Mouse (Mus musculus) neural tube, embryonic 13.5 days (tissue): ENCODE data around the gene Gm28635. TPM values are rescaled to one million over a fixed set of nuclear protein-coding genes. Genes with fewer than 3 reads are reported as not detected.

Experiments used
- ATAC-seq: fragments of 200-750 bp; cut with Nextera tagmentation; 2 replicates; pipeline ENCODE4 v1.8.0; 2017; ENCODE audit warnings: low read depth, mild to moderate bottlenecking, moderate TSS enrichment, moderate library complexity
- H3K27ac ChIP-seq: fragments of 300-500 bp; sonication (generic); replicated peaks from 2 replicates; pipeline ENCODE4 v1.5.1; 2015; ENCODE audit warnings: moderate library complexity, mild to moderate bottlenecking, inconsistent platforms
- H3K27me3 ChIP-seq: fragments of 300-500 bp; sonication (generic); 2 replicates; pipeline ENCODE4 v1.6.1; 2015; ENCODE audit warnings: mild to moderate bottlenecking, inconsistent platforms
- H3K36me3 ChIP-seq: fragments of 300-500 bp; sonication (generic); 2 replicates; pipeline ENCODE4 v1.6.1; 2015; ENCODE audit warnings: mild to moderate bottlenecking, inconsistent platforms
- H3K4me1 ChIP-seq: fragments of 300-500 bp; sonication (generic); replicated peaks from 2 replicates; pipeline ENCODE4 v1.6.1; 2015; ENCODE audit warnings: inconsistent platforms
- H3K4me2 ChIP-seq: fragments of 300-500 bp; sonication (generic); 2 replicates; pipeline ENCODE4 v1.6.1; 2015; ENCODE audit warnings: inconsistent platforms, mild to moderate bottlenecking, moderate library complexity
- H3K4me3 ChIP-seq: fragments of 300-500 bp; sonication (generic); 2 replicates; pipeline ENCODE4 v1.5.1; 2015; ENCODE audit warnings: mild to moderate bottlenecking, inconsistent platforms
- H3K9ac ChIP-seq: fragments of 300-500 bp; sonication (generic); 2 replicates; pipeline ENCODE4 v1.6.1; 2015; ENCODE audit warnings: moderate library complexity, mild to moderate bottlenecking, inconsistent platforms
- H3K9me3 ChIP-seq: fragments of 300-500 bp; sonication (generic); 2 replicates; pipeline ENCODE4 v1.6.1; 2016; ENCODE audit warnings: inconsistent platforms
- WGBS: fragments of 180-500 bp; shearing (Covaris S2); methylation state at CpG from one replicate; pipeline ENCODE4 v1.1.7; 2015; 5-methylcytosine and 5-hydroxymethylcytosine counted together
- polyA plus RNA-seq: library from polyadenylated mRNA; unstranded; fragments of >200 nt; fragmentation: Nextera tagmentation; extraction: Ambion mirVana; gene quantifications from 2 replicates; pipeline ENCODE4 v1.2.1, GENCODE M21; 2015

Gm28635 gene
- polyA plus RNA-seq, 1 experiment from 2014 or later = not detected

- ATAC-seq = no peak
- Histone ChIP-seq H3K4me3 (no peak overlapping the region), H3K9me3 (no peaks in the 10 kb centered on the region), H3K27me3 (no peaks in the 10 kb centered on the region), H3K27ac (peak overlapping the region; percentile 89), H3K9ac (no peak overlapping the region; the same call in 1 of the 2 replicates), H3K4me1 (peaks cover 62% of the 10 kb centered on the region), H3K4me2 (no peak overlapping the region), H3K36me3 (no peaks in the 10 kb centered on the region)
- 80% methylated on average over 4 of the region's 4 CpGs for WGBS
These were observed 43.8 kb downstream of the Gm28635 start for GRCm38 (mm10) chr2:84634006-84634405.

GRCm38 (mm10) chr2:84632999-84633398, 44.8 kb downstream of the Gm28635 start:
- 14% methylated on average over 3 of the region's 3 CpGs for WGBS
- Histone ChIP-seq H3K27me3 (no peaks in the 10 kb centered on the region), H3K4me3 (no peak overlapping the region), H3K27ac (peak overlapping the region; percentile 52), H3K36me3 (no peaks in the 10 kb centered on the region), H3K4me1 (peaks cover 52% of the 10 kb centered on the region), H3K9me3 (no peaks in the 10 kb centered on the region), H3K4me2 (no peak overlapping the region), H3K9ac (no peak overlapping the region)
- ATAC-seq = no peak

GRCm38 (mm10) chr2:84632001-84632400, 45.8 kb downstream of the Gm28635 start:
- Histone ChIP-seq H3K27ac (no peak overlapping the region), H3K4me1 (peaks cover 42% of the 10 kb centered on the region), H3K9ac (no peak overlapping the region), H3K9me3 (no peaks in the 10 kb centered on the region), H3K4me2 (no peak overlapping the region), H3K36me3 (no peaks in the 10 kb centered on the region), H3K4me3 (no peak overlapping the region), H3K27me3 (no peaks in the 10 kb centered on the region)
- 89% methylated on average over 1 of the region's 1 CpGs for WGBS
- no peak for ATAC-seq

GRCm38 (mm10) chr2:84627036-84627435, 50.8 kb downstream of the Gm28635 start:
- H3K4me3 ChIP-seq = no peak overlapping the region
- WGBS = 35% methylated on average over 3 of the region's 3 CpGs

GRCm38 (mm10) chr2:84626366-84626975, 51.4 kb downstream of the Gm28635 start:
- Histone ChIP-seq H3K27ac (no peak overlapping the region), H3K27me3 (no peaks in the 10 kb centered on the region), H3K4me2 (no peak overlapping the region), H3K36me3 (peaks cover 19% of the 10 kb centered on the region), H3K9ac (no peak overlapping the region), H3K4me1 (0 out of 2 replicates have a peak, but pooled peaks cover 9% of the 10 kb centered on the region), H3K4me3 (no peak overlapping the region), H3K9me3 (no peaks in the 10 kb centered on the region)
- 65% methylated on average over 7 of the region's 7 CpGs for WGBS
- ATAC-seq = 0 out of 2 replicates have a peak, but pooled peaks have one; percentile 32

More at GRCm38 (mm10) chr2:84627036-84627435, 50.8 kb downstream of the Gm28635 start:
- H3K36me3 ChIP-seq = peaks cover 16% of the 10 kb centered on the region
- no peak for ATAC-seq
- no peak overlapping the region for H3K27ac ChIP-seq
- H3K27me3 ChIP-seq = no peaks in the 10 kb centered on the region
- H3K4me1 ChIP-seq = 0 out of 2 replicates have a peak, but pooled peaks cover 9% of the 10 kb centered on the region
- no peaks in the 10 kb centered on the region for H3K9me3 ChIP-seq
- H3K4me2 ChIP-seq = no peak overlapping the region
- H3K9ac ChIP-seq = no peak overlapping the region

GRCm38 (mm10) chr2:84624201-84624600, 53.6 kb downstream of the Gm28635 start:
- ATAC-seq = no peak
- no peak overlapping the region for H3K27ac ChIP-seq
- H3K36me3 ChIP-seq = peaks cover 42% of the 10 kb centered on the region
- no peak overlapping the region for H3K4me2 ChIP-seq
- 95% methylated on average over 17 of the region's 17 CpGs for WGBS
- H3K27me3 ChIP-seq = no peaks in the 10 kb centered on the region
- H3K4me1 ChIP-seq = 0 out of 2 replicates have a peak, but pooled peaks cover 9% of the 10 kb centered on the region
- H3K9ac ChIP-seq = no peak overlapping the region
- no peak overlapping the region for H3K4me3 ChIP-seq
- no peaks in the 10 kb centered on the region for H3K9me3 ChIP-seq

- H3K27me3 ChIP-seq = no peaks in the 10 kb centered on the region
- H3K4me1 ChIP-seq = 0 out of 2 replicates have a peak, but pooled peaks cover 9% of the 10 kb centered on the region
- H3K9me3 ChIP-seq = no peaks in the 10 kb centered on the region
- WGBS = 94% methylated on average over 3 of the region's 3 CpGs
- no peak overlapping the region for H3K4me2 ChIP-seq
- peaks cover 48% of the 10 kb centered on the region for H3K36me3 ChIP-seq
- no peak overlapping the region for H3K4me3 ChIP-seq
- no peak for ATAC-seq
- H3K9ac ChIP-seq = no peak overlapping the region
- no peak overlapping the region for H3K27ac ChIP-seq
These were observed 54.3 kb downstream of the Gm28635 start for GRCm38 (mm10) chr2:84623428-84624119.

- ATAC-seq = no peak
- H3K4me2 ChIP-seq = no peak overlapping the region
- H3K27ac ChIP-seq = no peak overlapping the region
- no peaks in the 10 kb centered on the region for H3K27me3 ChIP-seq
- H3K36me3 ChIP-seq = peaks cover 48% of the 10 kb centered on the region
- 0 out of 2 replicates have a peak, but pooled peaks cover 9% of the 10 kb centered on the region for H3K4me1 ChIP-seq
- no peak overlapping the region for H3K9ac ChIP-seq
- H3K4me3 ChIP-seq = no peak overlapping the region
- WGBS = 86% methylated on average over 2 of the region's 2 CpGs
- H3K9me3 ChIP-seq = no peaks in the 10 kb centered on the region
These were observed 55.2 kb downstream of the Gm28635 start for GRCm38 (mm10) chr2:84622668-84623067.

- no peaks in the 10 kb centered on the region for H3K9me3 ChIP-seq
- WGBS = 95% methylated on average over 21 of the region's 21 CpGs
- no peak overlapping the region for H3K4me3 ChIP-seq
- H3K27ac ChIP-seq = no peak overlapping the region
- peaks cover 76% of the 10 kb centered on the region for H3K36me3 ChIP-seq
- no peaks in the 10 kb centered on the region for H3K27me3 ChIP-seq
- H3K4me2 ChIP-seq = no peak overlapping the region
- no peak overlapping the region for H3K9ac ChIP-seq
- H3K4me1 ChIP-seq = 0 out of 2 replicates have a peak, but pooled peaks cover 7% of the 10 kb centered on the region
- ATAC-seq = no peak
These were observed 58.0 kb downstream of the Gm28635 start for GRCm38 (mm10) chr2:84619646-84620340.

- Histone ChIP-seq H3K27ac (no peak overlapping the region), H3K36me3 (peaks cover 77% of the 10 kb centered on the region), H3K4me1 (0 out of 2 replicates have a peak, but pooled peaks cover 7% of the 10 kb centered on the region), H3K4me2 (no peak overlapping the region), H3K4me3 (no peak overlapping the region), H3K9ac (no peak overlapping the region), H3K9me3 (no peaks in the 10 kb centered on the region), H3K27me3 (no peaks in the 10 kb centered on the region)
- 80% methylated on average over 2 of the region's 2 CpGs for WGBS
- ATAC-seq = no peak
These were observed 58.9 kb downstream of the Gm28635 start for GRCm38 (mm10) chr2:84618914-84619313.

- Histone ChIP-seq H3K4me1 (no peaks in the 10 kb centered on the region), H3K9me3 (no peaks in the 10 kb centered on the region), H3K4me3 (no peak overlapping the region), H3K27ac (no peak overlapping the region), H3K4me2 (no peak overlapping the region), H3K36me3 (peaks cover 83% of the 10 kb centered on the region), H3K27me3 (no peaks in the 10 kb centered on the region), H3K9ac (no peak overlapping the region)
- ATAC-seq = peak; percentile 71; the same call in 1 of the 2 replicates
- WGBS = 87% methylated on average over 3 of the region's 3 CpGs
These were observed 60.0 kb downstream of the Gm28635 start for GRCm38 (mm10) chr2:84617637-84618515.
